Mouse (Mus musculus) kidney, embryonic 14.5 days (tissue): ENCODE results near the gene Wiz. TPM values are rescaled to one million over a fixed set of nuclear protein-coding genes. Genes with fewer than 3 reads are reported as not detected.

Experiments used
- ATAC-seq: fragments of 200-750 bp; cut with Nextera tagmentation; 2 replicates; pipeline ENCODE4 v1.8.0; 2017; ENCODE audit warnings: moderate number of reproducible peaks, mild to moderate bottlenecking, moderate TSS enrichment, moderate library complexity; ENCODE audit not compliant: low FRiP score, low TSS enrichment
- H3K27ac ChIP-seq: fragments of 300-500 bp; sonication (generic); 2 replicates; pipeline ENCODE4 v1.5.1; 2014; ENCODE audit warnings: low read depth, mild to moderate bottlenecking, low read length, moderate library complexity, mixed read lengths
- H3K27me3 ChIP-seq: fragments of 300-500 bp; sonication (generic); 2 replicates; pipeline ENCODE4 v1.6.1; 2014; ENCODE audit warnings: mild to moderate bottlenecking, low read length; ENCODE audit not compliant: control insufficient read depth, insufficient read depth
- H3K36me3 ChIP-seq: fragments of 300-500 bp; sonication (generic); 2 replicates; pipeline ENCODE4 v1.6.1; 2014; ENCODE audit warnings: low read length, mixed read lengths; ENCODE audit not compliant: control insufficient read depth, insufficient read depth
- H3K4me1 ChIP-seq: fragments of 300-500 bp; sonication (generic); 2 replicates; pipeline ENCODE4 v1.6.1; 2014; ENCODE audit warnings: low read length, mixed read lengths; ENCODE audit not compliant: control insufficient read depth, insufficient read depth
- H3K4me2 ChIP-seq: fragments of 300-500 bp; sonication (generic); replicated peaks from 2 replicates; pipeline ENCODE4 v1.6.1; 2014; ENCODE audit warnings: low read depth, mild to moderate bottlenecking, low read length
- H3K4me3 ChIP-seq: fragments of 300-500 bp; sonication (generic); 2 replicates; pipeline ENCODE4 v1.5.1; 2014; ENCODE audit warnings: mild to moderate bottlenecking, low read length
- H3K9ac ChIP-seq: fragments of 300-500 bp; sonication (generic); 2 replicates; pipeline ENCODE4 v1.6.1; 2014; ENCODE audit warnings: low read depth, mild to moderate bottlenecking, low read length, moderate library complexity
- H3K9me3 ChIP-seq: fragments of 300-500 bp; sonication (generic); 2 replicates; pipeline ENCODE4 v1.6.1; 2016; ENCODE audit warnings: low read length; ENCODE audit not compliant: control insufficient read depth
- WGBS: fragments of 180-500 bp; shearing (Covaris S2); extraction: QIAGEN DNeasy Blood & Tissue Kit; methylation state at CpG from one replicate; pipeline ENCODE4 v1.1.7; 2014; 5-methylcytosine and 5-hydroxymethylcytosine counted together
- polyA plus RNA-seq: library from polyadenylated mRNA; unstranded; fragments of >200 nt; fragmentation: Nextera tagmentation; extraction: Ambion mirVana; gene quantifications from 2 replicates; pipeline ENCODE4 v1.2.1, GENCODE M21; 2014

Gene Wiz
- polyA plus RNA-seq, 1 experiment from 2014 or later = 37.2 TPM

GRCm38 (mm10) chr17:32416771-32417170 is 27.5 kb upstream of the Wiz start:
- Histone ChIP-seq H3K9me3 (no peaks in the 10 kb centered on the region), H3K27me3 (peaks cover 9% of the 10 kb centered on the region; the same call in 1 of the 2 replicates), H3K9ac (no peak overlapping the region), H3K4me1 (no peaks in the 10 kb centered on the region), H3K4me3 (no peak overlapping the region), H3K36me3 (no peaks in the 10 kb centered on the region), H3K27ac (no peak overlapping the region), H3K4me2 (no peak overlapping the region)
- WGBS = 91% methylated on average over 14 of the region's 14 CpGs
- ATAC-seq = no peak

- H3K9ac ChIP-seq = no peak overlapping the region
- no peaks in the 10 kb centered on the region for H3K9me3 ChIP-seq
- H3K4me2 ChIP-seq = 0 out of 2 replicates have a peak overlapping the region, but pooled peaks have one; percentile 13
- H3K4me1 ChIP-seq = no peaks in the 10 kb centered on the region
- no peak for ATAC-seq
- H3K4me3 ChIP-seq = no peak overlapping the region
- H3K27ac ChIP-seq = no peak overlapping the region
- H3K27me3 ChIP-seq = peaks cover 9% of the 10 kb centered on the region; the same call in 1 of the 2 replicates
- H3K36me3 ChIP-seq = no peaks in the 10 kb centered on the region
- 42% methylated on average over 24 of the region's 24 CpGs for WGBS
Measured at GRCm38 (mm10) chr17:32415417-32416020, 26.3 kb upstream of the Wiz start.

- Histone ChIP-seq H3K4me1 (no peaks in the 10 kb centered on the region), H3K27me3 (peaks cover 9% of the 10 kb centered on the region; the same call in 1 of the 2 replicates), H3K4me2 (no peak overlapping the region), H3K9me3 (no peaks in the 10 kb centered on the region), H3K9ac (no peak overlapping the region), H3K36me3 (no peaks in the 10 kb centered on the region), H3K4me3 (no peak overlapping the region), H3K27ac (no peak overlapping the region)
- no peak for ATAC-seq
- WGBS = 87% methylated on average over 6 of the region's 6 CpGs
Measured at GRCm38 (mm10) chr17:32411898-32412297, 22.7 kb upstream of the Wiz start.

GRCm38 (mm10) chr17:32403417-32403816 is 14.2 kb upstream of the Wiz start, which contains the start of gene Rasal3:
Rasal3 (minus strand) TSS chr17:32403583.
- Histone ChIP-seq H3K9ac (no peak within 1 kb of the TSS), H3K27ac (no peak within 1 kb of the TSS), H3K9me3 (no peaks in the 10 kb centered on the region), H3K4me3 (no peak within 1 kb of the TSS), H3K36me3 (no peaks in the 10 kb centered on the region), H3K4me1 (no peaks in the 10 kb centered on the region), H3K4me2 (no peak within 1 kb of the TSS), H3K27me3 (0 out of 2 replicates have a peak, but pooled peaks cover under 1% of the 10 kb centered on the region)
- WGBS = 74% methylated on average over 8 of the region's 8 CpGs
- no peak for ATAC-seq

GRCm38 (mm10) chr17:32402779-32403157 is 13.5 kb upstream of the Wiz start:
- Histone ChIP-seq H3K9me3 (no peaks in the 10 kb centered on the region), H3K9ac (no peak overlapping the region), H3K4me3 (no peak overlapping the region), H3K27ac (no peak overlapping the region), H3K27me3 (peaks cover 6% of the 10 kb centered on the region; the same call in 1 of the 2 replicates), H3K4me2 (no peak overlapping the region), H3K36me3 (no peaks in the 10 kb centered on the region), H3K4me1 (no peaks in the 10 kb centered on the region)
- ATAC-seq = no peak
- WGBS = 75% methylated on average over 11 of the region's 11 CpGs

GRCm38 (mm10) chr17:32402011-32402778 is 13.0 kb upstream of the Wiz start:
- Histone ChIP-seq H3K9me3 (no peaks in the 10 kb centered on the region), H3K4me3 (no peak overlapping the region), H3K27ac (no peak overlapping the region), H3K36me3 (no peaks in the 10 kb centered on the region), H3K4me1 (no peaks in the 10 kb centered on the region), H3K27me3 (peaks cover 12% of the 10 kb centered on the region), H3K4me2 (no peak overlapping the region), H3K9ac (no peak overlapping the region)
- ATAC-seq = no peak
- 81% methylated on average over 9 of the region's 9 CpGs for WGBS

- Histone ChIP-seq H3K9ac (no peak overlapping the region), H3K9me3 (no peaks in the 10 kb centered on the region), H3K4me2 (peak overlapping the region; percentile 37), H3K4me1 (peaks cover 8% of the 10 kb centered on the region), H3K36me3 (no peaks in the 10 kb centered on the region), H3K4me3 (peak overlapping the region; percentile 27), H3K27ac (no peak overlapping the region), H3K27me3 (peaks cover 54% of the 10 kb centered on the region)
- ATAC-seq = no peak
- whole genome bisulfite sequencing = 1% methylated on average over 35 of the region's 37 CpGs
Measured at GRCm38 (mm10) chr17:32396266-32396665, 7.0 kb upstream of the Wiz start.

GRCm38 (mm10) chr17:32393944-32394343 is 4.7 kb upstream of the Wiz start:
- Histone ChIP-seq H3K36me3 (no peaks in the 10 kb centered on the region), H3K27me3 (peaks cover 65% of the 10 kb centered on the region), H3K4me1 (peaks cover 8% of the 10 kb centered on the region), H3K27ac (no peak overlapping the region), H3K4me2 (no peak overlapping the region), H3K9me3 (no peaks in the 10 kb centered on the region), H3K4me3 (no peak overlapping the region), H3K9ac (no peak overlapping the region)
- no peak for ATAC-seq
- 87% methylated on average over 10 of the region's 10 CpGs for WGBS
